Mouse (Mus musculus): ENCODE results near the gene 1700022I11Rik. TPM values are rescaled to one million over a fixed set of nuclear protein-coding genes. Genes with fewer than 3 reads are reported as not detected.

The 1700022I11Rik gene
- polyA plus RNA-seq, 1 experiment from 2014 or later: 0.51 TPM

GRCm38 (mm10) chr4:42943341-42943740 is 26.1 kb upstream of the 1700022I11Rik start:
- no peak overlapping the region for H3K4me2 ChIP-seq
- ATAC-seq (ENCODE audit: extremely low read depth, insufficient number of reproducible peaks, low FRiP score, low TSS enrichment): no peak
- H3K4me3 ChIP-seq: no peak overlapping the region
- H3K9me3 ChIP-seq: no peaks in the 10 kb centered on the region
- H3K36me3 ChIP-seq: no peaks in the 10 kb centered on the region
- WGBS: 53% methylated on average over 5 of the region's 5 CpGs
- H3K27ac ChIP-seq (replicated peaks): no peak overlapping the region
- H3K27me3 ChIP-seq (replicated peaks): peaks cover 79% of the 10 kb centered on the region
- no peak overlapping the region for H3K9ac ChIP-seq
- no peaks in the 10 kb centered on the region for H3K4me1 ChIP-seq

- Histone ChIP-seq H3K9ac (no peak overlapping the region), H3K27ac (replicated peaks) (no peak overlapping the region), H3K4me3 (no peak overlapping the region), H3K9me3 (no peaks in the 10 kb centered on the region), H3K4me2 (no peak overlapping the region), H3K27me3 (replicated peaks) (peaks cover 71% of the 10 kb centered on the region), H3K36me3 (no peaks in the 10 kb centered on the region), H3K4me1 (peaks cover 7% of the 10 kb centered on the region)
- 74% methylated on average over 9 of the region's 9 CpGs for whole genome bisulfite sequencing
- no peak for ATAC-seq (ENCODE audit: extremely low read depth, insufficient number of reproducible peaks, low FRiP score, low TSS enrichment)
Observed at GRCm38 (mm10) chr4:42944185-42944584, 25.2 kb upstream of the 1700022I11Rik start.

- Histone ChIP-seq H3K27ac (replicated peaks) (no peak overlapping the region), H3K9me3 (no peaks in the 10 kb centered on the region), H3K9ac (no peak overlapping the region), H3K36me3 (no peaks in the 10 kb centered on the region), H3K4me3 (no peak overlapping the region), H3K4me2 (no peak overlapping the region), H3K27me3 (replicated peaks) (peaks cover 63% of the 10 kb centered on the region), H3K4me1 (peaks cover 9% of the 10 kb centered on the region)
- WGBS: 4% methylated on average over 6 of the region's 6 CpGs
- no peak for ATAC-seq (ENCODE audit: extremely low read depth, insufficient number of reproducible peaks, low FRiP score, low TSS enrichment)
Observed at GRCm38 (mm10) chr4:42945043-42945442, 24.4 kb upstream of the 1700022I11Rik start.

- H3K9me3 ChIP-seq: no peaks in the 10 kb centered on the region
- ATAC-seq (ENCODE audit: extremely low read depth, insufficient number of reproducible peaks, low FRiP score, low TSS enrichment): no peak
- H3K27ac ChIP-seq (replicated peaks): no peak overlapping the region
- peaks cover 12% of the 10 kb centered on the region for H3K4me1 ChIP-seq
- H3K4me2 ChIP-seq: no peak overlapping the region
- 80% methylated on average over 3 of the region's 3 CpGs for WGBS
- no peaks in the 10 kb centered on the region for H3K36me3 ChIP-seq
- H3K9ac ChIP-seq: no peak overlapping the region
- H3K4me3 ChIP-seq: no peak overlapping the region
- peaks cover 59% of the 10 kb centered on the region for H3K27me3 ChIP-seq (replicated peaks)
Observed at GRCm38 (mm10) chr4:42945445-42945844, 24.0 kb upstream of the 1700022I11Rik start.

GRCm38 (mm10) chr4:42945952-42946351 is 23.5 kb upstream of the 1700022I11Rik start:
- Histone ChIP-seq H3K4me3 (no peak overlapping the region), H3K4me2 (no peak overlapping the region), H3K9me3 (no peaks in the 10 kb centered on the region), H3K36me3 (no peaks in the 10 kb centered on the region), H3K9ac (no peak overlapping the region), H3K27me3 (replicated peaks) (peaks cover 53% of the 10 kb centered on the region), H3K4me1 (peaks cover 17% of the 10 kb centered on the region), H3K27ac (replicated peaks) (no peak overlapping the region)
- WGBS: 4% methylated on average over 5 of the region's 5 CpGs
- ATAC-seq (ENCODE audit: extremely low read depth, insufficient number of reproducible peaks, low FRiP score, low TSS enrichment): no peak

GRCm38 (mm10) chr4:42946733-42947290 is 22.6 kb upstream of the 1700022I11Rik start:
- Histone ChIP-seq H3K9me3 (no peaks in the 10 kb centered on the region), H3K4me3 (no peak overlapping the region), H3K36me3 (no peaks in the 10 kb centered on the region), H3K27me3 (replicated peaks) (peaks cover 45% of the 10 kb centered on the region), H3K27ac (replicated peaks) (no peak overlapping the region), H3K4me1 (peaks cover 25% of the 10 kb centered on the region), H3K4me2 (no peak overlapping the region), H3K9ac (no peak overlapping the region)
- no peak for ATAC-seq (ENCODE audit: extremely low read depth, insufficient number of reproducible peaks, low FRiP score, low TSS enrichment)
- WGBS: 59% methylated on average over 10 of the region's 10 CpGs

DNA sequence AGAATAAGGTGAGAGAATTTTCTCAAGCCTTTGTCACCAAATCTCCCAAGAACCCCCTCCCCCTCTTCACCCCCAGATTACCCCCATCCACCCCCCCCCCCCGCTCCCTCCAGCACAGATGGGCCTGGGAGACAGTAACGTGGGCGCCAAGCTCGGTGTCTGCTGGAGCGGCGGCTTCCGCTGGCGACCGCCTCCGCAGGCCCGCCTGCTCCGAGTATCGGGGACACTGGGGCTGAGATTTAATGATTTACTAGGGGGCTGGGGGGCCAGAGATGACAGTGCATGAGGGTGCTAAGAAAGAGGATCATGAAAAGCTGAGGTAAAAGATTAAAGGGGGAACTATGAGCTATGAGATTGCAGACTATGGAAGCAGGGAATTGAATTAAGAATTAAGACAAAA is 20.9 kb upstream of the 1700022I11Rik start:
- WGBS: 40% methylated on average over 13 of the region's 13 CpGs
- Histone ChIP-seq H3K4me2 (peak overlapping the region; percentile 96; the same call in 1 of the 2 replicates), H3K9ac (no peak overlapping the region)

DNA sequence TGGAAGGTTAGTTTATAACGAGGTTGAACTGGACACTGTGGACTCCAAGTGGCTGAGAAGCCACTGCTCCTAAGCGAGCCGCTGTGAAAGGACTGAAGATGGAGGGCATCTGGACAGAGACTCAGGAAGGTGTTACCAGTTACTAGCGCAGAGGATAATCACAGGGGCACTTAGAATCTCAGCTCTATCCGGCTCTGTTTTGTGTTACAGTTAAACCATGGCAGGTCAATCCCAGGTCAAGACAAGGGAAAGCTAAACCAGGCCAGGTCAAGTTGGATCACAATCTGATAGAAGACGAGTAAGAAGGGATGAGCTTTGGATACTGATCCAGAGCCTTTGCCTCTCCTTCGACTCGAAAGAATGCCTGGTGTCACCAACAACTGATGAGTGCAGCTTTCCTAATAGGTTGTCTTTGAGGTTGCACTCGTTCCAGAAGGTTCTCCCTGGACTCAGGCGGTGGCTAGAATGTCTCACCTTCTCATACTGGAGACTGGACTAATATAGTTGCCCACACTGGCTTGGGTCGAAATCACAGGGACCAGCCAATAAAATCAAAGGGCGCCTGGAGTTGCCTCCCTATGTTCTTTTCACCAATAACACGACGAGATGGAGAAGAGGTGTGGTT is 20.2 kb upstream of the 1700022I11Rik start:
- Histone ChIP-seq H3K36me3 (peaks cover 3% of the 10 kb centered on the region; the same call in 1 of the 2 replicates), H3K9ac (peak overlapping the region; percentile 50; the same call in 1 of the 2 replicates), H3K27me3 (replicated peaks) (peaks cover 27% of the 10 kb centered on the region), H3K9me3 (no peaks in the 10 kb centered on the region), H3K4me1 (peaks cover 48% of the 10 kb centered on the region), H3K27ac (replicated peaks) (0 out of 2 replicates have a peak overlapping the region, but pooled peaks have one; percentile 2), H3K4me2 (peak overlapping the region; percentile 96), H3K4me3 (peak overlapping the region; percentile 74)
- no peak for ATAC-seq (ENCODE audit: extremely low read depth, insufficient number of reproducible peaks, low FRiP score, low TSS enrichment)
- 7% methylated on average over 14 of the region's 14 CpGs for WGBS

More for the DNA sequence above, 20.9 kb upstream of the 1700022I11Rik start:
- Histone ChIP-seq H3K27ac (replicated peaks) (no peak overlapping the region), H3K4me3 (no peak overlapping the region), H3K36me3 (peaks cover 3% of the 10 kb centered on the region; the same call in 1 of the 2 replicates), H3K9me3 (no peaks in the 10 kb centered on the region), H3K4me1 (peaks cover 43% of the 10 kb centered on the region), H3K27me3 (replicated peaks) (peaks cover 32% of the 10 kb centered on the region)
- ATAC-seq (ENCODE audit: extremely low read depth, insufficient number of reproducible peaks, low FRiP score, low TSS enrichment): no peak

DNA sequence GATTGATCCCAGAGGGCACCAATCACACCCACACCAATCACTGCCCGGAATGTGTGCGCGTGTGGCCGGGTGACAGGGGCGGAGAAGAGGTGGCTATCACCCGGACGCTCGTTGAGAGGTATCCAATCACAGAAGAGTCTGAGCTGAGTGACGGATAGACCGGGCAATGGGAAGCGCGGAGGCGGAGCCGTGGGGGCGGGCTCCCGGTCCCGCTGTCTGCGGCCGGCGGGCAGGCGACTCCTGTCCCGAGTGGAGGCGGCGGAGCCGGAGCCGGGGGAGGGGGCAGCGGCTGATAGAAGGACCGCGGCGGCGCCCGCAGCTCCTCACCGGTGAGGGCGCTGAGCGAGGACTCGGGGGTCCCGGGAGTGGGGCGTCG is 19.7 kb upstream of the 1700022I11Rik start, which contains the start of gene Dnajb5:
Gene Dnajb5 (plus strand): TSS at position 139 of the 376 bp plus-strand sequence.
- H3K4me3 ChIP-seq: peak within 1 kb of the TSS; percentile 74
- peaks cover 52% of the 10 kb centered on the region for H3K4me1 ChIP-seq
- peak within 1 kb of the TSS; percentile 98 for H3K27ac ChIP-seq (replicated peaks)
- peaks cover 22% of the 10 kb centered on the region for H3K27me3 ChIP-seq (replicated peaks)
- peak within 1 kb of the TSS; percentile 96 for H3K4me2 ChIP-seq
- ATAC-seq (ENCODE audit: extremely low read depth, insufficient number of reproducible peaks, low FRiP score, low TSS enrichment): peak; percentile 85
- peaks cover 3% of the 10 kb centered on the region; the same call in 1 of the 2 replicates for H3K36me3 ChIP-seq
- H3K9ac ChIP-seq: peak within 1 kb of the TSS; percentile 97
- no peaks in the 10 kb centered on the region for H3K9me3 ChIP-seq
- under 1% methylated on average over 34 of the region's 39 CpGs for WGBS

DNA sequence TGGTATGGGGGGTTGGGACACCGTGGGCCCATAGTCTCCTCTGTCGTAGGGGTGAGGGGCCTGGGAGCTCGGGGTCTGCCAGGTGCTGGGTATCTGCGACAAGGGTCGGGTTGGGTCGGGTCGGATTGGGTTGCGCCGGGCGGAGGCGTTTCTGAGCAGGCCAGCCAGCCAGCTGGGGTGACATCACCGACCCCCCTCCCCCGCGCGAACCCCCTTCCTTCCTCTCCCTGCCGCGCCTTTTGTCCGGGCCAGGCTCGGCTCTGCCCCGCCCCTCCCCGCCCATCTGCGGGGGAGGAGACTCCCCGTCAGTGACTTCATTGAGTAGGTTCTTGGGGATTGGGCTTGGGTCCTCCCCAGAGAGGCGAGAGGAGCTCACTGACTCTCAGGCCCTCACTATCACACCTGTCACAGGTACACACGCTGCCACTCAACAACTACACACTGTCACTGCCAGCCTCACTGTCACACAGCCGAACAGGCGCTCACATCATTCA is 19.3 kb upstream of the 1700022I11Rik start:
- peak overlapping the region; percentile 74 for H3K4me3 ChIP-seq
- H3K36me3 ChIP-seq: peaks cover 6% of the 10 kb centered on the region
- peak overlapping the region; percentile 97 for H3K9ac ChIP-seq
- H3K27ac ChIP-seq (replicated peaks): peak overlapping the region; percentile 98
- under 1% methylated on average over 16 of the region's 27 CpGs for WGBS
- H3K27me3 ChIP-seq (replicated peaks): peaks cover 21% of the 10 kb centered on the region
- H3K9me3 ChIP-seq: no peaks in the 10 kb centered on the region
- peak overlapping the region; percentile 96 for H3K4me2 ChIP-seq
- peaks cover 55% of the 10 kb centered on the region for H3K4me1 ChIP-seq
- peak; percentile 56 for ATAC-seq (ENCODE audit: extremely low read depth, insufficient number of reproducible peaks, low FRiP score, low TSS enrichment)

DNA sequence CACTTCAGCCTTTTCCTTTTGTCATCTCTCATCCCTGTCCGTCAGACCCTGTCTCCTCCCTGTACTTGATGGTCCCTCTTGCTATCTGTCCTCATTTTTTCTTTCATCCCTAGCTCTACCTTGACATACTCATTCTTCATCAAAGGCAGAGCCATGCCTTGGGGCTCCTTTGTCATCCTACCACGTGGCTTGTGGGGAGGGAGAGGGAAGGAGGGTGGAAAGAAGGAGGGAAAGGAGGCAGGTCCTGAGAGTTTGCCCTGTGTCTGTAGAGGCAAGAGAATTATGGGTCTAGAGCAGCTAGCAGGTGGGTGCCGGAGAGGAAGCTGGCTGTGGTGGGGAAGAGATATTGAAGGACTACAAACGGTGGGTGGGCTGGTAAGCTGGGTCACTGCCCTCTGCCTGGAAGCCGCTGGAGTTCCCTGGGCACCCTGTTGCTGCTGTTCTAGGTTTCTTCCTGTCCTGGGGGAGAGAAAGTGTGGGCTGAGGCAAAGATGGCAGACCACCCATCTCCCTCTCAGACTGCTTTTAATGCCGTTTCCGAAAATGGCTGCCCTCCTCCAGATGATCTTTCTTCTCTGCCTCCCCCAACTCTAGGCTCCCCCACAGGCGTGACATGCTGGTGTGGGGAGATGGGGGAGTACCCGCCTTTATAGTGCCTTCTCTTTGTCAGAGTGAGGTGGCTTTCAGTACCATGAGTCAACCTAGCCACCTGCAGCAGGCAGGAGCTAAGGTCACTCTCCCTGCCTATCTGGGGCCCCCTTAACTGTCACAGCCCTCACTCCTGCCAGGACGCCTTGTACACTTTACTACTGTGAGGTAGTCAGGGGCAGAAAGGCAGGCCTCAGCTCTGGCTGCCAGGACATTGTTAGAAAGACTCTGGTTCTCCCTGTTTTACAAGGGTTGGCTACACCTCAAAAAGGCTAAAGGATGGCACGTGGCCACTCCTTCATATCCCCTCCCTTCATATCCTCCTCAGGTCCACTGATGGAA is 17.9 kb upstream of the 1700022I11Rik start:
- 65% methylated on average over 11 of the region's 11 CpGs for WGBS
- Histone ChIP-seq H3K4me1 (peaks cover 55% of the 10 kb centered on the region), H3K9ac (peak overlapping the region; percentile 97), H3K27ac (replicated peaks) (peak overlapping the region; percentile 98), H3K36me3 (peaks cover 17% of the 10 kb centered on the region), H3K27me3 (replicated peaks) (peaks cover 19% of the 10 kb centered on the region), H3K9me3 (no peaks in the 10 kb centered on the region), H3K4me3 (peak overlapping the region; percentile 74), H3K4me2 (peak overlapping the region; percentile 96)
- ATAC-seq (ENCODE audit: extremely low read depth, insufficient number of reproducible peaks, low FRiP score, low TSS enrichment): no peak

All from heart, embryonic 13.5 days (tissue).